Mouse (Mus musculus) lung, embryonic 16.5 days (tissue): Measurements from ENCODE around the gene Daam1. TPM values are rescaled to one million over a fixed set of nuclear protein-coding genes. Genes with fewer than 3 reads are reported as not detected.

Experiments used
- ATAC-seq: fragments of 200-750 bp; cut with Nextera tagmentation; 2 replicates; pipeline ENCODE4 v1.8.0; 2017; ENCODE audit warnings: low read depth, mild to moderate bottlenecking, moderate library complexity
- H3K27ac ChIP-seq: fragments of 300-500 bp; sonication (generic); 2 replicates; pipeline ENCODE4 v1.5.1; 2014; ENCODE audit warnings: mild to moderate bottlenecking, control low read depth, low read length
- H3K27me3 ChIP-seq: fragments of 300-500 bp; sonication (generic); 2 replicates; pipeline ENCODE4 v1.6.1; 2014; ENCODE audit warnings: low read depth, low read length, mixed read lengths; ENCODE audit not compliant: control insufficient read depth, insufficient read depth
- H3K36me3 ChIP-seq: fragments of 300-500 bp; sonication (generic); 2 replicates; pipeline ENCODE4 v1.6.1; 2014; ENCODE audit warnings: low read length; ENCODE audit not compliant: control insufficient read depth, insufficient read depth
- H3K4me1 ChIP-seq: fragments of 300-500 bp; sonication (generic); replicated peaks from 2 replicates; pipeline ENCODE4 v1.6.1; 2014; ENCODE audit warnings: low read length, mixed read lengths; ENCODE audit not compliant: control insufficient read depth, insufficient read depth
- H3K4me2 ChIP-seq: fragments of 300-500 bp; sonication (generic); 2 replicates; pipeline ENCODE4 v1.6.1; 2014; ENCODE audit warnings: low read depth, low read length, control low read depth
- H3K4me3 ChIP-seq: fragments of 300-500 bp; sonication (generic); 2 replicates; pipeline ENCODE4 v1.5.1; 2014; ENCODE audit warnings: mild to moderate bottlenecking, low read length, control low read depth
- H3K9ac ChIP-seq: fragments of 300-500 bp; sonication (generic); 2 replicates; pipeline ENCODE4 v1.6.1; 2014; ENCODE audit warnings: low read length, control low read depth
- H3K9me3 ChIP-seq: fragments of 300-500 bp; sonication (generic); 2 replicates; pipeline ENCODE4 v1.6.1; 2016; ENCODE audit warnings: low read length; ENCODE audit not compliant: control insufficient read depth
- WGBS: fragments of 180-500 bp; shearing (Covaris S2); extraction: QIAGEN DNeasy Blood & Tissue Kit; methylation state at CpG from one replicate; pipeline ENCODE4 v1.1.7; 2014; 5-methylcytosine and 5-hydroxymethylcytosine counted together
- polyA plus RNA-seq: library from polyadenylated mRNA; unstranded; fragments of >200 nt; fragmentation: Nextera tagmentation; extraction: Ambion mirVana; gene quantifications from 2 replicates; pipeline ENCODE4 v1.2.1, GENCODE M21; 2015

Gene Daam1
- polyA plus RNA-seq, 1 experiment from 2014 or later: 16.0 TPM

DNA sequence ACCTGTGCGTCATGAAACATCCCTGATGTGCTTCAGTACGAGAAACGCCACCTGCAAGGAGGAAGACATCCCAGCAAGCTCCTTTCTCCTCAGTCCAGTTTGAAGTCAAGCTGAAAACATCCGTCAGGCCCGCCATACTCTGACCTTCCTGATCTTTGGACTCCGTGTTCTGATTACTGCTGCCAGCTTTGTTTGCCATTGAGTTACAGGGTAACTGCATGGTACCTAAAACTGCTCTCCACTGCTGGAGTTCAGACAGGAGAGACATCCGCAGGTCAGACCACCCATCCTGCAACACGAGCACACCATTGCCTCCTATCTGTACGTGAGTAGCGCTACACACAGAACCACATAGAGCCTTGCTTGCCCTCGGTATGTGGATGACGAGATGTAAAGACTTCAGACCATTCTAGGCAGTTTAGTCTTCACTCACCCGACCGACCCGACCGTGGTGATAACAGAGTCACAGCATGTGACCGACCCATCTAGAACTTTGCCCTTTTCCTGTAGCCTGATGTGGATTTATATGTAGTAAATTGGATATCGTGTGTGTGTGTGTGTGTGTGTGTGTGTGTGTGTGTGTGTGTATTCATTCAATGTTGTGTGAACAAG, 161.8 kb downstream of the Daam1 start:
- H3K36me3 ChIP-seq: peaks cover 34% of the 10 kb centered on the region
- H3K4me3 ChIP-seq: no peak overlapping the region
- no peaks in the 10 kb centered on the region for H3K9me3 ChIP-seq
- no peaks in the 10 kb centered on the region for H3K27me3 ChIP-seq
- H3K4me1 ChIP-seq: no peaks in the 10 kb centered on the region
- ATAC-seq: no peak
- H3K9ac ChIP-seq: no peak overlapping the region
- H3K4me2 ChIP-seq: no peak overlapping the region
- 84% methylated on average over 18 of the region's 18 CpGs for WGBS
- no peak overlapping the region for H3K27ac ChIP-seq

DNA sequence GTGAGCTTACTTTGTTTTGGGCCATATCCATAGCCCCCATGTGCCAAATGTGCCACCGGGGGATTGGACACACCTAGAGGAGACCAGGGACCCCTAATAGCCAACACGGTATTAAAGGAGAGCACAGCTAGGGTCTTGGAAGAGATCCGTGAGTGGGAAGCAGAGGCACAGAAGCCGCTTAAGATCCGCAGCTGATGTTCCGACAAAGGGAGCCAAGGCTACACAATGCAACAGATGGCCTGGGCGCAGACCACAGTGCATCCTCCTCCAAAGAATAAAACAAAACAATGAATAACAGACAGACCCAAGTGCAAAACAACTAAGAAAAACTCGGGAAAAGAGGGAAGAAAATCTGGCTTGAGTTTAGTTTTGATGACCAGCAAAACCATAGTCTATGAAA, 165.0 kb downstream of the Daam1 start:
- no peaks in the 10 kb centered on the region for H3K27me3 ChIP-seq
- no peaks in the 10 kb centered on the region for H3K9me3 ChIP-seq
- 86% methylated on average over 8 of the region's 8 CpGs for WGBS
- H3K36me3 ChIP-seq: peaks cover 16% of the 10 kb centered on the region
- ATAC-seq: no peak
- H3K9ac ChIP-seq: no peak overlapping the region
- no peak overlapping the region for H3K4me2 ChIP-seq
- peaks cover 3% of the 10 kb centered on the region; the same call in 1 of the 2 replicates for H3K4me1 ChIP-seq
- no peak overlapping the region for H3K27ac ChIP-seq
- H3K4me3 ChIP-seq: no peak overlapping the region

DNA sequence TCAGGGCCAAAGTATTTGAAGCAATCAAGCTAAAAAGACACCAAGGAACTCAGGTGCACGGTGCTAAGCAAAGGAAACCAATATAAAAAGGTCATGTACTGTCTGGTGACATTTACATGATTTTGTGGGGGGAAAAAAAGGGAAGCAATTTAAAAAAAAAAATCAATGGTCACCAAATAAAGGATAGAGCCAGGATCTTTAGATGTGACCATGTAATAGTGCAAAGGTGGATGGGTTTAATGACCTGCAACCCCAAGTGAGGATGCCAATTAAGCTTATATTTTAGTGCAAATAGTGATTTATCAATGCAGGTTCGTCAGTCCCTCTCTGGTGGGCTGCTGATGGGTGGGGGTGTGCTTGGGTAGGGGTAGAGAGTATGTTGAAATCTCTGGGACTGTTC, 166.0 kb downstream of the Daam1 start:
- Histone ChIP-seq H3K4me1 (peaks cover 3% of the 10 kb centered on the region; the same call in 1 of the 2 replicates), H3K27me3 (no peaks in the 10 kb centered on the region), H3K9ac (no peak overlapping the region), H3K9me3 (no peaks in the 10 kb centered on the region), H3K4me3 (no peak overlapping the region), H3K4me2 (no peak overlapping the region), H3K36me3 (peaks cover 9% of the 10 kb centered on the region), H3K27ac (no peak overlapping the region)
- 63% methylated on average over 2 of the region's 2 CpGs for WGBS
- no peak for ATAC-seq

DNA sequence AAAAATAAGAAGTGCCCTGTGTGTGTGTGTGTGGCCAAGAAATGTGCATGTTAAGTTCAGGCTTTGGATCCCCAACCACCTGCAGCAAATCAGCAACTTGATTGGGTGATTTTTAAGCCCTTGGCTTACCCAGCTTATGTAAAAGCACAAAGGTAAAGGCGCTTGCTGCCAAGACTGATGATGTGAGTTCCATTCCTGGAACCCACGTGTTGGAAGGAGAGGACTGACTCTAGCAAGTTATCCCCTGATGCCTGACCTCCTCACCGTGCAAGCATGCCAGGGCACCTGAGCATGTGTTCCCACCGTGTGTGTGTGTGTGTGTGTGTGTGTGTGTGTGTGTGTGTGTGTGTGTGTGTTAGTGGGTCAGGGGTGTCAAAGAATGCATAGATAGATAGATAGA, 166.5 kb downstream of the Daam1 start:
- WGBS: 71% methylated on average over 4 of the region's 4 CpGs

DNA sequence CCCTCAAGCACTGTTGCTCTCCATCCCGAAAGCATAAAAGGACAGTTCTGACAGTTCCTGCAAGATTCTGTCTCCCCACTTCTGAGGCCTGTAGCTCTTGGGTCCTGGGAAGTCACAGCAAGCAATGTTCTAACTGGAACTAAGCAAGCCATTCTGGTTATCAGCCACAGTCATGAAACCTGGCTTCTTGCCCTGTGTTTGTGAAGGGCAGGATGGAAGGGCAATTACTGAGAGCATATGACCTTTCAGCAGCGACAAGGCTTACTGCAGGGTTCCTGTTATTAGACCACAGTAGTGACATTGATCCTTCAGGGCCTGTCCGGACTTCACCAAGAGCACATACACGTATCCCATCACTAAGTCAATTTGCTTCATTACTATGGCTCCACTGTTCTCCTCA, 167.8 kb downstream of the Daam1 start:
- H3K4me1 ChIP-seq: peaks cover 3% of the 10 kb centered on the region; the same call in 1 of the 2 replicates
- no peak overlapping the region for H3K4me2 ChIP-seq
- no peak overlapping the region for H3K9ac ChIP-seq
- H3K27me3 ChIP-seq: no peaks in the 10 kb centered on the region
- ATAC-seq: 0 out of 2 replicates have a peak, but pooled peaks have one; percentile 31
- H3K9me3 ChIP-seq: no peaks in the 10 kb centered on the region
- no peak overlapping the region for H3K27ac ChIP-seq
- WGBS: 57% methylated on average over 4 of the region's 4 CpGs
- no peak overlapping the region for H3K4me3 ChIP-seq
- peaks cover 2% of the 10 kb centered on the region for H3K36me3 ChIP-seq

More for the DNA sequence above, 166.5 kb downstream of the Daam1 start:
- Histone ChIP-seq H3K9ac (no peak overlapping the region), H3K4me3 (no peak overlapping the region), H3K27ac (no peak overlapping the region), H3K36me3 (peaks cover 8% of the 10 kb centered on the region), H3K27me3 (no peaks in the 10 kb centered on the region), H3K9me3 (no peaks in the 10 kb centered on the region), H3K4me1 (peaks cover 3% of the 10 kb centered on the region; the same call in 1 of the 2 replicates), H3K4me2 (no peak overlapping the region)
- ATAC-seq: no peak

DNA sequence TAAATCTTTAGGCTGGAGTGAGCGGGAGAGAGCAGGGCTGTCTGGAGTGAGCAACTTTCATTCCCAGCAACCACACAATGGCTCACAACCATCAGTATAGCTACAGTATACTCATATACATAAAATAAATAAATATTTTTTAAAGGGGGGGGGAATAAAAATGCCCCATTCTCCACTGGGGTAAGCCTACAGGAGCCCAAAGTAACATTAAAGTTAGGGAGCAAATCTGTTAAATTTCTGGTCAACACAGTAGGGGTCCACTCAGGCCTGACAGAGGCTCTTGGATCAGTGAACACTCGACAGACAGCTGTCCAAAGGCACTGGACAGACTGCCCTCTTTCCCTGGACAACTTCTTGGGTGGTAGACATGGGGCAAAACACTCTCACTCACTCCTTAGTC, 168.8 kb downstream of the Daam1 start:
- Histone ChIP-seq H3K4me2 (no peak overlapping the region), H3K27me3 (no peaks in the 10 kb centered on the region), H3K36me3 (no peaks in the 10 kb centered on the region), H3K4me3 (no peak overlapping the region), H3K27ac (no peak overlapping the region), H3K9me3 (no peaks in the 10 kb centered on the region), H3K9ac (no peak overlapping the region), H3K4me1 (peaks cover 3% of the 10 kb centered on the region; the same call in 1 of the 2 replicates)
- 86% methylated on average over 2 of the region's 2 CpGs for WGBS
- ATAC-seq: no peak

DNA sequence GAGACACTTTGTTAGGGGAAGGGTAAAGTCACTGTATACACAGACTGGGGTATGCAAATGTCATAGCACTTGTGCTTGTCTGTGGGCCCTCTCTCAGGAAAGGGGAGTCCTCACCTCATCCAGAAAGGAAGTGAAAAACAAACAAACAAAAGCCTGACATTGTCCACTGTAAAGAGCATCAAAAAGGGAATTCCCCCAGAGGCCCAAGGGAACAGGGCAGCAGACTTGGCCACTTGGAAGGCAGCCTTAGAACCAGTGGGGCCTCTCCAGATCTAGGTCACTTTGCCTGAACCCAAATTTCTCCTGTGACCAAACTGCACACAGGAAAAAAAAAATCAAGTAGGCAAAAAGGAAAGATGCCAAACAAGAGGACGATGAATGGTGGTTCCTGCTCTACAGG, 170.9 kb downstream of the Daam1 start:
- ATAC-seq: no peak
- Histone ChIP-seq H3K4me2 (no peak overlapping the region), H3K9me3 (no peaks in the 10 kb centered on the region), H3K27ac (no peak overlapping the region), H3K36me3 (no peaks in the 10 kb centered on the region), H3K9ac (no peak overlapping the region), H3K27me3 (no peaks in the 10 kb centered on the region), H3K4me3 (no peak overlapping the region), H3K4me1 (peaks cover 3% of the 10 kb centered on the region; the same call in 1 of the 2 replicates)
- 71% methylated on average over 1 of the region's 1 CpGs for WGBS

DNA sequence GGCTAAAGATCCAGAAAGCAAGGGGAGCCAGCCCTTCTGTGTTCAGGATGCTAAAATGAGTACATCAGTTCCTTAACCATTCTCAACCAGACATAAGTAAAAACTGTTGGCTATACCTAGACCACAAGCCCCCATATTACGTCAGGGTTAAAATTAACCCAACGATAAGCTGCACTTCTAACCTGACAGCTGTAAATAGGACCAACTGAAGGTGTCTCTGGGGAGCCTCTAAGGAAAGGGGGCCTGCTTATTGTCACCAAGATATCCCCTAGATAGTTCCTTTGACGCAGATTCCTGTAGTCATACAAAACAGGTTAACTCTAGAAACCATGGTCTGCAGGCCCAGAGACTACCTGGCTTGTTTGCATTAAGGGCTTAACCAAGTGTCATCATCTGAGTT, 174.4 kb downstream of the Daam1 start:
- Histone ChIP-seq H3K9me3 (no peaks in the 10 kb centered on the region), H3K4me1 (no peaks in the 10 kb centered on the region), H3K27ac (no peak overlapping the region), H3K27me3 (no peaks in the 10 kb centered on the region), H3K4me3 (no peak overlapping the region), H3K9ac (no peak overlapping the region), H3K36me3 (no peaks in the 10 kb centered on the region), H3K4me2 (no peak overlapping the region)
- WGBS: 91% methylated on average over 3 of the region's 3 CpGs
- ATAC-seq: no peak

DNA sequence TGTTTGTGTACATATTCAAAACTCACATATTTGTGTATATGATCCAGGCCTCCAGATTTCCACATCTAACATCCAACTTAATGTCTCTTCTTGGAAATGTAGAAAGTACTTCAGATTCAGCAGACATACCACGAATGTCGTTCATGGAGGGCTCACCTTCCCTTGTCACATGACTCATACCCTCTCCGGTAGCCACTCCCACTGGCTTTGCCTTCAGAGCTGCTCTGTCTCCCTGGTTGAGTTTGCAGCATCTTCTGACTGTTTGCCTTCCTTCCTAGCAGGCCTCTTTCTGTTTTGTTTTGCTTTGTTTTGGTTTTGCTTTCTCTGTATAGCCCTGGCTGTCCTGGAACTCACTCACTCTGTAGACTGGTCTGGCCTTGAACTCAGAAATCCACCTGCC, 176.8 kb downstream of the Daam1 start:
- Histone ChIP-seq H3K9ac (no peak overlapping the region), H3K9me3 (no peaks in the 10 kb centered on the region), H3K27me3 (no peaks in the 10 kb centered on the region), H3K4me2 (no peak overlapping the region), H3K4me3 (no peak overlapping the region), H3K27ac (no peak overlapping the region), H3K4me1 (no peaks in the 10 kb centered on the region), H3K36me3 (no peaks in the 10 kb centered on the region)
- no peak for ATAC-seq
- 70% methylated on average over 3 of the region's 3 CpGs for WGBS
